Mouse (Mus musculus): ENCODE data around the gene Ucn2.

The Ucn2 gene

DNA sequence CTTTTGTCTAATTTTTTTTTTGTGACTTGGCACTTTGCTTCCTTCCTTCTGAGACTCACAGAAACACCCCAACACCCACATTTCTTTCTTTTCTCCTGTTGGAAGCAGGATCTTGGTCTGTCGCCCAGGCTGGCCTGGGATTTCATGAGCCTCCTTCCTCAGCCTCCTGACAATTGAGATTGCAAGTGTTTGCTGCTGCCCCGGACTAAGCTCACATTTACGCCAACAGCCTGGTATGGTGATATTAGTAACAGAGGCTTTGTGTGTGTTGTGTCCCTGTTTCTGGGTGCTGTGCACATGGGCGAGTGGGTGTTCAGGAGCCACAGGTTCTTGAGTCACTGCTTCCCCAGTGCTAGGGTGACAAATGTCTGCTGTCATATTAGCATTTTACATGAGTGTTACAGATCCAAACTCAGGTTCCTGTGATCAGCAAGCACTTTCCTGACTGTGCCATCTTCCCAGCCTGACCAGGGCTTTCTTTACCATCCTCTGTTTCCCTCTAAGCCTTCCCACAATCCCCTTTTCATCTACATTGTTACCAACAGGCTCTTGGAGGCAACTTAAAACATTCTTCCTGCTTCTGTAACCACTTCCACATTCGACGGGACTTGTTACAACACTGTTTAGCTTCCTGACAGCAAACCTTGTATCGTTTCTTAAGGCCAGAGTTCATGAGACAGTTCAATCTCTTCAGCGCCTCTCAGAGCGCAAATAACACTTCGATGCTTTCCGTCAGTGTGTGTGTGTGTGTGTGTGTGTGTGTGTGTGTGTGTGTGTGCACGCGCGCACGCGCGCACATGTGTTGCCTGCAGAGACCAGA is 37.3 kb downstream of the Ucn2 start:
- in situ Hi-C loops (cut with MboI; ENCODE audit: low pct_unique_long_range_greater_than_20kb in 1 of 2, low sequenced_read_pairs in 2 of 2, unreplicated experiment in 1 of 2) = no loop called here

DNA sequence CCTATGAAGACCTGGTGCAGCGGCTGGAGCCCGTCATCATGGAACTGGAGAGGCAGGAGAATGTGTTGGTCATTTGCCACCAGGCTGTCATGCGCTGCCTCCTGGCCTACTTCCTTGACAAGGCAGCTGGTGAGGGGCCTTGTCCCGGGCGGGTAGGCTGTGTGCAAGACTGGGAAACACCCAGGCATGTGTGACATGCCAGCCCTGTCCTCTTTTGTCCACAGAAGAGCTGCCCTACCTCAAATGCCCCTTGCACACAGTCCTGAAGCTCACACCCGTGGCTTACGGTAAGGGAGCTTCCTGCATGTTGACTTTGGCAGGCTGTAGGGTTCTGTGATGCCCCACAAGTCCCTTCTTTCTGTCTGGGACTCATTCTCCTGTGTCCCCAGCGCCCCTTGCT is 41.7 kb downstream of the Ucn2 start:
- in situ Hi-C loops (cut with MboI; ENCODE audit: low pct_unique_long_range_greater_than_20kb in 1 of 2, low sequenced_read_pairs in 2 of 2, unreplicated experiment in 1 of 2) = no loop called here

GRCm38 (mm10) chr9:109028421-109028820 is 42.6 kb downstream of the Ucn2 start:
- in situ Hi-C loops (cut with MboI; ENCODE audit: low pct_unique_long_range_greater_than_20kb in 1 of 2, low sequenced_read_pairs in 2 of 2, unreplicated experiment in 1 of 2) = no loop called here

GRCm38 (mm10) chr9:109028919-109029318 is 43.1 kb downstream of the Ucn2 start:
- in situ Hi-C loops (cut with MboI; ENCODE audit: low pct_unique_long_range_greater_than_20kb in 1 of 2, low sequenced_read_pairs in 2 of 2, unreplicated experiment in 1 of 2) = no loop called here

- in situ Hi-C loops (cut with MboI; ENCODE audit: low pct_unique_long_range_greater_than_20kb in 1 of 2, low sequenced_read_pairs in 2 of 2, unreplicated experiment in 1 of 2) = no loop called here
These were observed 44.5 kb downstream of the Ucn2 start for GRCm38 (mm10) chr9:109030312-109030711.

GRCm38 (mm10) chr9:109031001-109031400 is 45.2 kb downstream of the Ucn2 start:
- in situ Hi-C loops (cut with MboI; ENCODE audit: low pct_unique_long_range_greater_than_20kb in 1 of 2, low sequenced_read_pairs in 2 of 2, unreplicated experiment in 1 of 2) = no loop called here

DNA sequence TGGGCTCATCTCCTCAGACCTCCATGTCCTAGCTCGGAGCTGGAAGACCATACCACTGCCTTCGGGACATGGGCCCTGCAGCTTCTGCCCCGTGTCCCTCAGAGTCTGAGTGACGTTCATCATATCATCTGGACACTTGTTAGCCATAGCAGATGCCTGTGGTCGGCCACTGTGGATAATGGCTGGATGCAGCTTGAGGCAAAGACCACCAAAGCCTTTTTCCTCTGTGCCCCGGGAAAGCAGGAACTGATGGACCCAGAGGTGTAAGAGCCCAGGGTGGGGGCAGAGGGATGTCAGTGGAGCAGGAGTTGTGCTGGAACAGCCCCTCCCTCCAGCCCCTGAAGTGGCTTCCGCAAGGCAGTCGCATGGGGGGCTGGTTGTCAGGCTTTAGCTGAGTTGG is 45.9 kb downstream of the Ucn2 start:
- in situ Hi-C loops (cut with MboI; ENCODE audit: low pct_unique_long_range_greater_than_20kb in 1 of 2, low sequenced_read_pairs in 2 of 2, unreplicated experiment in 1 of 2) = no loop called here

- in situ Hi-C loops (cut with MboI; ENCODE audit: low pct_unique_long_range_greater_than_20kb in 1 of 2, low sequenced_read_pairs in 2 of 2, unreplicated experiment in 1 of 2) = no loop called here
These were observed 46.6 kb downstream of the Ucn2 start for GRCm38 (mm10) chr9:109032435-109032834.

Measured in mouse embryonic stem cell (cell line).